Mouse (Mus musculus) neural tube, embryonic 12.5 days (tissue): Measurements from ENCODE around the gene Zfand3. TPM values are rescaled to one million over a fixed set of nuclear protein-coding genes. Genes with fewer than 3 reads are reported as not detected.

Experiments used
- ATAC-seq: fragments of 200-750 bp; cut with Nextera tagmentation; 2 replicates; pipeline ENCODE4 v1.8.0; 2017; ENCODE audit warnings: low read depth, mild to moderate bottlenecking, moderate TSS enrichment, moderate library complexity; ENCODE audit not compliant: low FRiP score
- H3K27ac ChIP-seq: fragments of 300-500 bp; sonication (generic); 2 replicates; pipeline ENCODE4 v1.5.1; 2016
- H3K27me3 ChIP-seq: fragments of 300-500 bp; sonication (generic); replicated peaks from 2 replicates; pipeline ENCODE4 v1.6.1; 2016; ENCODE audit warnings: mild to moderate bottlenecking
- H3K36me3 ChIP-seq: fragments of 300-500 bp; sonication (generic); 2 replicates; pipeline ENCODE4 v1.6.1; 2016; ENCODE audit warnings: mild to moderate bottlenecking
- H3K4me1 ChIP-seq: fragments of 300-500 bp; sonication (generic); 2 replicates; pipeline ENCODE4 v1.6.1; 2016
- H3K4me2 ChIP-seq: fragments of 300-500 bp; sonication (generic); replicated peaks from 2 replicates; pipeline ENCODE4 v1.6.1; 2016; ENCODE audit warnings: mild to moderate bottlenecking
- H3K4me3 ChIP-seq: fragments of 300-500 bp; sonication (generic); 2 replicates; pipeline ENCODE4 v1.5.1; 2016
- H3K9ac ChIP-seq: fragments of 300-500 bp; sonication (generic); 2 replicates; pipeline ENCODE4 v1.6.1; 2016; ENCODE audit warnings: mild to moderate bottlenecking
- H3K9me3 ChIP-seq: fragments of 300-500 bp; sonication (generic); 2 replicates; pipeline ENCODE4 v1.6.1; 2016; ENCODE audit warnings: mild to moderate bottlenecking
- WGBS: fragments of 180-500 bp; shearing (Covaris S2); methylation state at CpG from one replicate; pipeline ENCODE4 v1.1.7; 2016; 5-methylcytosine and 5-hydroxymethylcytosine counted together
- polyA plus RNA-seq: library from polyadenylated mRNA; unstranded; fragments of >200 nt; fragmentation: Nextera tagmentation; extraction: Ambion mirVana; gene quantifications from 2 replicates; pipeline ENCODE4 v1.2.1, GENCODE M21; 2016

Zfand3 gene
- polyA plus RNA-seq, 1 experiment from 2014 or later: 88.4 TPM

GRCm38 (mm10) chr17:30253924-30254323 lies 249.4 kb downstream of the Zfand3 start:
- no peak overlapping the region for H3K4me2 ChIP-seq
- no peak overlapping the region for H3K4me3 ChIP-seq
- H3K4me1 ChIP-seq: peaks cover 42% of the 10 kb centered on the region
- 0 out of 2 replicates have a peak overlapping the region, but pooled peaks have one; percentile 1 for H3K9ac ChIP-seq
- ATAC-seq: no peak
- 38% methylated on average over 7 of the region's 7 CpGs for WGBS
- no peaks in the 10 kb centered on the region for H3K27me3 ChIP-seq
- no peak overlapping the region for H3K27ac ChIP-seq
- no peaks in the 10 kb centered on the region for H3K9me3 ChIP-seq
- H3K36me3 ChIP-seq: no peaks in the 10 kb centered on the region

DNA sequence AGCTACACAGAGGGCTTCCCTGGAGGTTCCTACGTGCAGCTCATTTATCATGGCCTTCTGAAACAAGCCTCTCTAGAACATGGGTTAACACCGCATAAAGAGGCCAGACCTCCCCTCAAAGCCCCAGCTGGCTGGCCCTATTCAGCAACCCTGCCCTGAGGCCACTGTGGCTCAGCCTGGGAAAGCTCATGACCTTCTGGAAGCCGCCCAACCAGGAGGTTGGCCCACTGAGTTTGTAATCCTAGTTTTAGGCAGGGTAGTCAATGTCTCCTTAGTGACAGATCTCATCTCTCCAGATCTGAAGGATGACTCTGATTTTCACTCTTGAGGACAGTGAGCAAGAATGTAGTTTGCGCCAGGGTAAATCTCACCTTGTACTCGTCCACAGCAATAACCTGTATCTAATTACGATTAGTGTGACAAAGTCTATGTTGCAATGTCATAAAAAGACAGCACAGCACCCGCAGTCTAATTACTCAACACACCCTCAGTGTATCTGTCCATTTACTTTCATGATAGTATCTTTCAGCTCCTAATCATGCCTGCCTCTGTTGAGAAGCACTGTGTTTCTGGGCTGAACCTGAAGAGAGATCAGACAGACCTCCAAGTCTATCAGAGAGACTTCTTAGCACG lies 251.5 kb downstream of the Zfand3 start:
- no peaks in the 10 kb centered on the region for H3K36me3 ChIP-seq
- H3K4me2 ChIP-seq: no peak overlapping the region
- H3K27me3 ChIP-seq: no peaks in the 10 kb centered on the region
- no peak overlapping the region for H3K27ac ChIP-seq
- H3K4me1 ChIP-seq: peaks cover 54% of the 10 kb centered on the region
- H3K9me3 ChIP-seq: no peaks in the 10 kb centered on the region
- ATAC-seq: no peak
- WGBS: 61% methylated on average over 8 of the region's 8 CpGs
- H3K4me3 ChIP-seq: no peak overlapping the region
- no peak overlapping the region for H3K9ac ChIP-seq

- Histone ChIP-seq H3K36me3 (no peaks in the 10 kb centered on the region), H3K9ac (no peak overlapping the region), H3K27ac (no peak overlapping the region), H3K9me3 (no peaks in the 10 kb centered on the region), H3K4me3 (no peak overlapping the region), H3K4me1 (peaks cover 76% of the 10 kb centered on the region), H3K4me2 (no peak overlapping the region), H3K27me3 (no peaks in the 10 kb centered on the region)
- WGBS: 75% methylated on average over 4 of the region's 4 CpGs
- no peak for ATAC-seq
Observed at GRCm38 (mm10) chr17:30258480-30258879, 253.9 kb downstream of the Zfand3 start.

- peaks cover 67% of the 10 kb centered on the region for H3K4me1 ChIP-seq
Observed at GRCm38 (mm10) chr17:30259938-30260337, 255.4 kb downstream of the Zfand3 start.

More at GRCm38 (mm10) chr17:30259938-30260337, 255.4 kb downstream of the Zfand3 start:
- Histone ChIP-seq H3K9ac (no peak overlapping the region), H3K27ac (no peak overlapping the region), H3K4me3 (no peak overlapping the region), H3K36me3 (no peaks in the 10 kb centered on the region), H3K4me2 (no peak overlapping the region), H3K27me3 (no peaks in the 10 kb centered on the region), H3K9me3 (no peaks in the 10 kb centered on the region)
- WGBS: 72% methylated on average over 6 of the region's 6 CpGs
- no peak for ATAC-seq

Other genes starting within 250 kb of the Zfand3 start
- gene Mdga1, start 34.6 kb upstream of the Zfand3 start, polyA plus RNA-seq: 7.0 and 8.4 TPM in 2 replicates